Mouse (Mus musculus) liver (tissue): ENCODE data around the gene Clec12b.

Experiments
- DNase-seq: peaks from one replicate; pipeline ENCODE4 v3.0.0-alpha.2; 2020; ENCODE audit warnings: mixed read lengths

Gene Clec12b

DNA sequence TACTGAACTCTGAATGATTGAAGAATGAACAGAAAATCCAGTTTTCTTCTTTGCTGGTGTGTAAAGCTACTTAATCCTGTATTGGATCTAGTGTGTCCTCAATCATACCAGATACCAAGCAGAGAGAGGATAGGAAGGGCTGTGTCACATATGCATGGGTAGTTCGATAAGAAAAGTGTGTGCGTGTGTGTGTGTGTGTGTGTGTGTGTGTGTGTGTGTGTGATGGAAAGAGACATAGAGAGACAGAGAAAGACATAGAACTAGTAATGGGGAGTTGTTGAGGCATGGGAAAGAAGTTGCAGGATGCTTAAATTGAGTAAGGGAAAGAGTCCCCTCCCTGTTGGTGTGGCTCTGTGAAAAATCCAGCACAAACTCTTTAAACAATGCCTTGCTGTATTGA, at the start of gene Clec12b:
Gene Clec12b (minus strand): TSS at position 101 of the 400 bp plus-strand sequence.
- no peak for DNase-seq

GRCm38 (mm10) chr6:129434239-129434638, 48.6 kb upstream of the Clec12b start:
- no peak for DNase-seq

- DNase-seq = no peak
Observed at GRCm38 (mm10) chr6:129427281-129427680, 41.6 kb upstream of the Clec12b start.

- DNase-seq = no peak
Observed at GRCm38 (mm10) chr6:129425812-129426211, 40.1 kb upstream of the Clec12b start.

- no peak for DNase-seq
Observed at GRCm38 (mm10) chr6:129425217-129425616, 39.5 kb upstream of the Clec12b start.

- DNase-seq = peak; percentile 65
Observed at GRCm38 (mm10) chr6:129423734-129424072, 38.0 kb upstream of the Clec12b start.

- DNase-seq = peak; percentile 28
Observed at GRCm38 (mm10) chr6:129423040-129423733, 37.5 kb upstream of the Clec12b start.

GRCm38 (mm10) chr6:129422311-129422710, 36.6 kb upstream of the Clec12b start:
- DNase-seq = no peak

GRCm38 (mm10) chr6:129414177-129414576, 28.5 kb upstream of the Clec12b start:
- DNase-seq = no peak

DNA sequence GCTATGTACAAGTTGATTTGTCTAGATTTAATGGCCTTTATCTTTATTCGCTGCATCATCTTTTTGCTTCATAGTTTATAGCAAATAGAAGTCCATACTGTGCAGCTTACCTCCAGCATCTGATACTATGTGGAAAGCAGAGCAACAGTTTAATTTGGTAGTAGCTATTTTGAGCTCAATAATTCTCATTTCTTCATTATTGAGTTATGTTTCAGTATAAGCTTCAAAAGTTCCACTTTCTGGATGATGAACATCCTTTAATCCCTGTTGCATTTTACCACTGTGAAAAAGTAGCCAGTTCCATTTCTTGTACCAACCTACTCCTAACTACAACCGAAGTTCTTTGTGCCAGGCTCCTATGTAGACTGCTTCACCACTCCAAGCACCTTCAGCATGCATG, 22.9 kb upstream of the Clec12b start, which contains the start of gene Clec9a:
Gene Clec9a (plus strand): TSS at position 301 of the 400 bp plus-strand sequence.
- DNase-seq = no peak

DNA sequence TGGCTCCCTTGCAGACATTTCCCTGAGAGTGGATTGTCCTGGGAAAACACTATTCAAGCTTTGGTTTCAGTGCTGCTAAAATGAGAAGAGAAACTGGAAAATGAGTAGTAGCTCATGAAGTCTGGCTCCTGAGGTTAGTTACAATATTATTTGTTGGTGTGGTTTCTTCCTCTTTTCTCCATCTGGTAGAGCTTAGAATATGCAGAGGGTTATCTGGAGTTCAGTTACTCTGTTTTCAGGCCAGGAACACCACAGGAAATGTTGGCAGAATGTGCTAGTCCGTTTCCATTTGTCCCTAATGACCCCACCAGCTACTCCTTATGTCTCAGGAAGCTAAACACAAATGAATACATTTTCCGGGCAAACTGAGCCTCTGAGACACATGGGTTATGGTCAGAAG, 21.6 kb upstream of the Clec12b start:
- DNase-seq = no peak

DNA sequence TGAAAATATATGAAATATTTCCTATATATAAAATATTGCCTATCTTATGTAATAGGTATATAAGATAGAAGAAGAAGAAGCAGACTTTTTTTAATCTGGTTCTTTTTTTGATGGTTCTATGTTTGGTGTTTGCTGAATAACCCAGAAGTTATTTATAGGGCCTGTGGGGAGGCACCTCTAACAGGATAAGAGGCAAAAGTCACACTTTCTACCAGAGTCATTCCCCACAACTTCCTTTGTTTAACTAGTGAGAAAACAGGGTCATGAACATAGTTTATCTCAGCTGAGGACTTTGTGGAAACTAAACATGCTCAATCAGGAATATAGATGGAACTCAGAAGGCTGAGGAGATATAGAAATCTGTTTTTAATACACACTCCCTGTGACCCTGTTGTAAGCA, 20.3 kb upstream of the Clec12b start:
- no peak for DNase-seq

DNA sequence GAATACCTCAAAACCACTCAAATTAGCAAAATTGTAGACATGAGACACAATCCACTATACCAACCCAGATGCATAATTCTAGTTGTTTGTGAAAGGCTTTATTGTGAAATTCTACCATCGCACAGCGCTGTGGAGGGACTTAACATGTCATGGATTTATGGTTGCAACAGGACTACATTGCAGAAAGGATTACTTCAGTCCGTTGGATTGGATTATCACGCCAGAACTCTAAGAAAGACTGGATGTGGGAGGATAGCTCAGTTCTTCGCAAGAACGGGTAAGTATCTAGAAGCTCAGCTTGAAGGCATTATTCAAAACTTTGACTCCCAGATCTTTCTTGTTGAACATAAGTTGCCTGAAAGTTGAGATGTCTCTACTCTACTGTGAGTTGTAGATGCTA, 17.7 kb upstream of the Clec12b start:
- no peak for DNase-seq

DNA sequence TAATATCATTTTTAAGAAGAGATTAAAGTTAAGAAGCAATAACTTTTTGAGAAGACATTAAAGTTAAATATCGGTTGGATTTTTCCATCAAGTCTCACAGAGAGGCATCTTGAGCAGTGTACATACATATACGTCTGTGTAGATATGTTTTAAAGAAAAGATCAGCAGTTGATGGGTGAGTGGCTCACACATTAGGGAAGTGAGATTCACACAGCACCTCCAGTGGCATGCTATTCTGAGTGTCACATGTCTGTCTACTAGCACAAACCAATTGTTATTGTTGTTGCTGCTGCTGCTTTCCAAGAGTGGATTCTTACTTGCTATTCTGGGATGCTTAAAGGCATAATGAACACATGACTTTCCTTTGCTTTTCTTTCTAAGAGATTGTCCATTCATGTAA, 16.7 kb upstream of the Clec12b start:
- DNase-seq = no peak

GRCm38 (mm10) chr6:129399945-129400344, 14.3 kb upstream of the Clec12b start:
- peak; percentile 10 for DNase-seq

DNA sequence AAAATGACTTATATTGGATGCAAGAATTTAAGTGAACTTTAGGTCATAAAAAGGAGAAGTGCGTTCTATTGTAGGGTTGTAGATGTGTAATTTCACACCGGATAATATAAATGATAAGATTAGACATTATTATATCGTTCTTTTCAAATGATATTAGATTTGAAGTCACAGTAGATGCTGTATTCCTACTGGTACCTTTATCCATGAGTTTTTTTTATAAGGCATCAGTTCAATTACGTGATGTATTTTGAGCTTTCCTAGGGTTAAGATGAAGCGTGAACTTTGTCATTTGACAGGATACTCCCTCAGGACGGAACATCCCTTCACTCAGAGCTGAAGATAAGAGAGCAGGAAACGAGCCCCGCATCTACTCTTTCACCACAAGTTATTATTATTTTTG, 11.3 kb upstream of the Clec12b start, which contains the start of gene Clec1b:
Gene Clec1b (plus strand): TSS at position 301 of the 400 bp plus-strand sequence.
- no peak for DNase-seq

DNA sequence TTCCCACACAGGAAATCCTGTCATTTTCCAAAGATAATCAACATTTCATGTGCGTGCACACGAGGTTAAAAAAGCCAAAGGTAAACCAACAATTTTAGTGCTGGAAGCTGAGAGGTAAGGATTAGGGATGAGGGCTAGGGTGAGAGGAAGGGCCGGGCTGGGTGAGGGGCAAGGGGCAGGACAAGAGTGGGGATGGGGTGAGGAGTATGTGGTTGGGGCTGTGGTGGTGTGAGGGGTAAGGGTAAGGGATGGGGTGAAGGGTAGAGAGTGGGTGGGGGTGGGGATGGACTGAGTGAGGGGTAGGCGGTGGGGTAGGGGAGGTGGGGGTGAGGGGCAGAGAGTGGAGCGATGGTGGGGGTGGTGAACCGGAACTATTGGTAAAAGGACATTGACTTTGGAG, 8.1 kb upstream of the Clec12b start:
- DNase-seq = no peak

GRCm38 (mm10) chr6:129393087-129393720, 7.5 kb upstream of the Clec12b start:
- no peak for DNase-seq

GRCm38 (mm10) chr6:129385000-129385399, 674 bp downstream of the Clec12b start:
- no peak for DNase-seq

- DNase-seq = no peak
Observed at GRCm38 (mm10) chr6:129383466-129383865, 2.2 kb downstream of the Clec12b start.

- no peak for DNase-seq
Observed at GRCm38 (mm10) chr6:129381736-129382135, 3.9 kb downstream of the Clec12b start.

DNA sequence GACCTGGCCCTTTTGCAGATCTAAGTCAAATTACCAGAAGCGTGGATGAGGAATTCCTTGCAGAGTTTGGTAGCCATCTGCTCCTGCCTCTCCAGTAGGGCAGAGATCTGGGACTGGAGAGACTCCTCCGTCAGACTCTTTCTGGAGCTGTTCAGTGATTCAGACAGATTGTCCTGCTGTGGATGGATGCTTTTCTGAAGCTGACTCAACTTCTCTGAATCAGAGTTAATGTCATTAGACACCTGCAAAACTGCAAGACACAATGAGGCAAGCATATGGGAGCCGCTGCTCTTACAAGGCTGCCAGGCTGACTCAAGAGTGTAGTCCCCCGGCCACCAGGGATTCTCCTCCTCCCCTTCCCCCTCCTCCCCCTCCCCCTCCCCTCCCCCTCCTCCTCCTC, 5.2 kb downstream of the Clec12b start:
- no peak for DNase-seq

DNA sequence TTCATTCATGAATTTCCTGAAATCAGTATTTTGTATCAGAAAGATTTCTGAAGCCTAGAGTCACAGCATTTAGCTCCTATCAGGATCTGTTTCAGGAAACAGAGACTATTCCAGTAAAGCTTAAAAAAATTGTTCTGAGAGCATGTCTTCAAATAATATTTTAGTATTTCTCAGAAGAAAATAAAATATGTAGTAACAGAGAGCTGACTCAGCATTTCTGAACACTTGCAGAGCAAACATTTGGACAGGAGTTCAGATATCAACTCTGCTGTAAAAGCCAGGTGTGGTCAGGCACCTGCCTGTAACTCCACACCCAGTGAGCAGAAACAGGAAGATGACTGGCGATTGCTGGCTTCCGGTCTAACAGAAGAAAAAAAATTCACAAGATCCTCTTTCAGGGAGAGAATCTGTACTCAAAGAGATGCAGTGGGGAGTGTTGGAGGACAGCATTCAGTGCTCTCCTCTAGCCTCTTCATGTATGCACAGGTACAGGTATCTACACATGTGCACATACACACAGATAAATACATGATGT, 10.7 kb downstream of the Clec12b start:
- no peak for DNase-seq

GRCm38 (mm10) chr6:129369374-129370132, 16.1 kb downstream of the Clec12b start:
- no peak for DNase-seq
